Mouse (Mus musculus) neural tube, embryonic 12.5 days (tissue): ENCODE data around the gene Cetn2. TPM values are rescaled to one million over a fixed set of nuclear protein-coding genes. Genes with fewer than 3 reads are reported as not detected.

Source experiments
- ATAC-seq: fragments of 200-750 bp; cut with Nextera tagmentation; 2 replicates; pipeline ENCODE4 v1.8.0; 2017; ENCODE audit warnings: low read depth, mild to moderate bottlenecking, moderate TSS enrichment, moderate library complexity; ENCODE audit not compliant: low FRiP score
- H3K27ac ChIP-seq: fragments of 300-500 bp; sonication (generic); 2 replicates; pipeline ENCODE4 v1.5.1; 2016
- H3K27me3 ChIP-seq: fragments of 300-500 bp; sonication (generic); replicated peaks from 2 replicates; pipeline ENCODE4 v1.6.1; 2016; ENCODE audit warnings: mild to moderate bottlenecking
- H3K36me3 ChIP-seq: fragments of 300-500 bp; sonication (generic); 2 replicates; pipeline ENCODE4 v1.6.1; 2016; ENCODE audit warnings: mild to moderate bottlenecking
- H3K4me1 ChIP-seq: fragments of 300-500 bp; sonication (generic); 2 replicates; pipeline ENCODE4 v1.6.1; 2016
- H3K4me2 ChIP-seq: fragments of 300-500 bp; sonication (generic); replicated peaks from 2 replicates; pipeline ENCODE4 v1.6.1; 2016; ENCODE audit warnings: mild to moderate bottlenecking
- H3K4me3 ChIP-seq: fragments of 300-500 bp; sonication (generic); 2 replicates; pipeline ENCODE4 v1.5.1; 2016
- H3K9ac ChIP-seq: fragments of 300-500 bp; sonication (generic); 2 replicates; pipeline ENCODE4 v1.6.1; 2016; ENCODE audit warnings: mild to moderate bottlenecking
- H3K9me3 ChIP-seq: fragments of 300-500 bp; sonication (generic); 2 replicates; pipeline ENCODE4 v1.6.1; 2016; ENCODE audit warnings: mild to moderate bottlenecking
- WGBS: fragments of 180-500 bp; shearing (Covaris S2); methylation state at CpG from one replicate; pipeline ENCODE4 v1.1.7; 2016; 5-methylcytosine and 5-hydroxymethylcytosine counted together
- polyA plus RNA-seq: library from polyadenylated mRNA; unstranded; fragments of >200 nt; fragmentation: Nextera tagmentation; extraction: Ambion mirVana; gene quantifications from 2 replicates; pipeline ENCODE4 v1.2.1, GENCODE M21; 2016

Gene Cetn2
- polyA plus RNA-seq, result 84.6 and 94.1 TPM in 2 replicates

DNA sequence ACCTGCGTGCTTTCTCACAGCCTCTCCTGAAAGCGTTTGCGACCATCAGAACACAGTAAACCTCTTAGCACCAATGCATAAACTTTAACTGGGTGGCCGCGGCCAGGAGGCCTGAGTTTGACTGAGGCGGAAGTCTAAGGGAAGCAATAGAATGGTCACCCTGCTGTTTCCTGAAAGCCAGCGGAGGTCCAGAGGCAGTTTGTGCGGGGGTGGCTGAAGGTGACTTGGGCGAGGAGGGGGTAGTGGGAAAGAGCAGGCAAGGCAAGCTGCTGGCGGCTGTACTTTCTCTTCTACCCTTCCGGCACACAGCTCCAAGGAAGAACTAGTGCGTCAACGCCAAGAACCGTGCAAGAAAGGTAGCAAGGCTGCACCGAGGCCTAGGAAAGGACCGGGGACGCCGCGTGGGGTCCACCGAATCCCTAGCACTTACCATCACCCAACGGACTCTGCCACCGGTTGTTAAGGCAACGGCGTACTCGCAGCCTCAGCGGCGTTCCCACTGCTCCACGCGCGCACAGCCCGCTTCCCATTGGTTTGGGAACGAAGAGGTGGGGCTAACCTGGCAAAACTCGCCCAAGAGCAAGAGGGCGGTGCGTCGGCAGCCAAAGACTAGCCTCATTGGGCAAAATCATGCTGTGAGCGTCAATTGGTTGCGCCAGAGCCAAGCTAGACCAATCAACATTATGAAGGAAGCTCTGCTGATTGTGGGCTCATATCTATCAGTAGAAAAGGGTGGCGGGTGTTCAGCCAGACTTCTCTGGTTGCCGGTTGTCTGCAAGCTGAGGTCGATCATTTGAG, at the start of gene Cetn2, which contains the start of gene Nsdhl:
Cetn2 (minus strand) TSS at position 528 of the 798 bp plus-strand sequence.
Nsdhl (plus strand) TSS at position 674 of the 798 bp plus-strand sequence.
- 0 out of 2 replicates have a peak within 1 kb of the TSS, but pooled peaks have one; percentile 10 for H3K27ac ChIP-seq
- H3K4me1 ChIP-seq, result no peaks in the 10 kb centered on the region; the same call in 1 of the 2 replicates
- peak within 1 kb of the TSS; percentile 64 for H3K4me2 ChIP-seq
- H3K27me3 ChIP-seq, result no peaks in the 10 kb centered on the region
- peak; percentile 99 for ATAC-seq
- no peaks in the 10 kb centered on the region for H3K9me3 ChIP-seq
- peak within 1 kb of the TSS; percentile 46 for H3K4me3 ChIP-seq
- H3K36me3 ChIP-seq, result no peaks in the 10 kb centered on the region
- H3K9ac ChIP-seq, result peak within 1 kb of the TSS; percentile 47
- 21% methylated on average over 41 of the region's 41 CpGs for WGBS

DNA sequence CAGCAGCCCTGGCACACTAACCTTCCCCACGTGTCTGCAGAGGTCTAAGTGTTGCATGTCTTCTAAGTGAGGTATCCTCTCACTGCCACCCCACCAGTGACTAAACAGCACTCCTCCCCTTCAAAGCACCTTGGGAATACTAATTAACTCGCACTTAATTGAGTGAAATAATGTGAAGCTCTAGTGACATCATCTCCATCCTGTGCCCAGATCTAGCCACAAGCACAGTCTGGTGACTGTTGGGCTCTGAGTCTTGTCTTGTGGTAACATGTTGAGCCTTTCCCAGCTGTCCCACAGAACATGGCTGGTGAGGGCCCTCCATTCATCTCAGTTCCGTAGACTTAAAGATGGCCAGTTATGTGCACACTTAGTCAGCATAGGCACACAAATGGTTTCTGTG, 44.5 kb upstream of the Cetn2 start:
- no peak overlapping the region for H3K9ac ChIP-seq
- peaks cover 3% of the 10 kb centered on the region; the same call in 1 of the 2 replicates for H3K36me3 ChIP-seq
- no peak overlapping the region for H3K4me2 ChIP-seq
- no peak for ATAC-seq
- 79% methylated on average over 3 of the region's 3 CpGs for WGBS
- no peaks in the 10 kb centered on the region for H3K4me1 ChIP-seq
- H3K27me3 ChIP-seq, result no peaks in the 10 kb centered on the region
- no peak overlapping the region for H3K27ac ChIP-seq
- H3K4me3 ChIP-seq, result no peak overlapping the region
- H3K9me3 ChIP-seq, result no peaks in the 10 kb centered on the region

DNA sequence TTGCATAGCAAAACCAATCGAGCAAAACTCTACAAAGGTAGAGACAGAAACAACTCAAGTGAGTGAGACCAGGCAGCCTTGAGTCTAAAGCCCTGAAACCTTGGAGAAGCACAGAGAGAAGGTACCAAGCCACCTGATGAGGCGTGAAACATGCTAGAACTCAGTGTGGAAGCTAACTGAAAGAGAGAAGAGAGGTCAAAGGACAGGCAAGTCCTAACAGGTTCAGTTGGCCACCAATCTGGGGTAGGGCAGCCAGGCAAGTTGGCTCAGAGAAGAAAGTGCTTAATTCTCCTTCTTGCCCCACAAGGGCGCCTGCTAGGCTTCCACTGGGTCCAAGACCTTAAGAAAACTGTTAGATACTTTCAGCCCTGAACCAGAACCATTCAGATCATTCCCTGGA, 43.3 kb upstream of the Cetn2 start:
- 77% methylated on average over 3 of the region's 3 CpGs for WGBS
- Histone ChIP-seq H3K36me3 (peaks cover 12% of the 10 kb centered on the region; the same call in 1 of the 2 replicates), H3K4me1 (no peaks in the 10 kb centered on the region), H3K27me3 (no peaks in the 10 kb centered on the region), H3K9ac (no peak overlapping the region), H3K27ac (no peak overlapping the region), H3K4me2 (no peak overlapping the region), H3K4me3 (no peak overlapping the region), H3K9me3 (no peaks in the 10 kb centered on the region)
- no peak for ATAC-seq

DNA sequence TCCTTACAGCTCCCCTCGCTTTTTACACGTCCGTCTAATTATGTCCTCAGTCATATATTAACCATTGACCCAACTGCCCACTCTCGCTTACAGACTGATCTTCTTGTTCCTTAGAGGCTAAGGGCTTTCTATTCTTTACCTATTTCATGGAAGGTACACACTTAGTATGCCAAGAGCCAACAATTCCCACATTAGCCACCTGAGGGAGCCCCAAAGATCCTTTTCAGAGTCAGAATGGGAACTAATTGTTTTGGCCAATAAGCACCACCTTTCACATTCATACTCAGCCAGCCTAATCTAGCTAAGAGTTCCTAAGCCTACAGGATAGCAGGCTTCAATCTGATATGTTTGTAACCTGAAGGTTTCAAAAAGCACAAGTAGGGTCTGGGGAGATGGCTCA, 42.2 kb upstream of the Cetn2 start:
- Histone ChIP-seq H3K9me3 (no peaks in the 10 kb centered on the region), H3K27ac (no peak overlapping the region), H3K4me2 (no peak overlapping the region), H3K4me1 (no peaks in the 10 kb centered on the region), H3K27me3 (no peaks in the 10 kb centered on the region), H3K36me3 (peaks cover 12% of the 10 kb centered on the region; the same call in 1 of the 2 replicates), H3K4me3 (no peak overlapping the region), H3K9ac (no peak overlapping the region)
- WGBS, result 86% methylated on average over 4 of the region's 4 CpGs
- no peak for ATAC-seq

DNA sequence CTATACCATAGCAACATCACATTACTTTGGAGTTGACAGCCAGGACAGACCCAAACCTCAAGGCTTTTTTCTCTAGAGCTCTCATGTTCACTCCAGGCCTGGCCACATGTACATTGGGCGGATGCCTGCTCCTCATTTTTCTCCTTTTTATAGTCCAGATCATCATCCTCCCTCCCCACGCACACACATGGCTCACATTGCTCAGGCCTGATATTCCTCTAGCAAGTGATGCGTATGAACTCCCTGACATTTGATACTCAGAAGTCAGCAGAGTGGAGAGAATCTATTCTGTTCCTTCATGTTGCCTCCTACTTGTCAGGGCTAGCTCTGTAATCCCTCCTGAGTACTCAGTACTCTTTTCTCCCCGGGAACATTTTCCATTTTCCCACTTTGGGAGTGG, 38.3 kb upstream of the Cetn2 start:
- Histone ChIP-seq H3K36me3 (peaks cover 12% of the 10 kb centered on the region; the same call in 1 of the 2 replicates), H3K4me2 (no peak overlapping the region), H3K9ac (no peak overlapping the region), H3K27me3 (no peaks in the 10 kb centered on the region), H3K4me3 (no peak overlapping the region), H3K4me1 (no peaks in the 10 kb centered on the region), H3K27ac (no peak overlapping the region), H3K9me3 (no peaks in the 10 kb centered on the region)
- no peak for ATAC-seq
- WGBS, result 87% methylated on average over 4 of the region's 4 CpGs

DNA sequence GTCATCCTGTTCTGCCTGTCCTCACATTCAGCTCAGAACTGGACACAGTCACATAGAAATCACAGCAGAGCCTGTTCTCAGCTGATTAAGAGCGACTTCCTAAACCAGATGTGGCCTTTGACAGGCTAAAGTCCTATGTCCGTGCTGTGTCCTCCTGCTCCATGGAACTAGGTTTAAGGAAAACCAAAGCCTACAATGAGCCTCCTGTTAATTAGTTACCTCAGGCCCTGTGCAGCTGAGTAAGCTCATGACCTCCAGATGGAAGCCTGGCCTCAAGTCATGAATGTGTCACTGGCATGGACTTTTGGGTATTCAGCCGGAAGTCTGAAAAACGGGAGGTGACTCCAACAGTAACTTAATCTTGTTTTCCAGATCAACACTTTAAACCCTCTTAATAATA, 35.3 kb upstream of the Cetn2 start:
- H3K4me2 ChIP-seq, result no peak overlapping the region
- H3K4me3 ChIP-seq, result no peak overlapping the region

DNA sequence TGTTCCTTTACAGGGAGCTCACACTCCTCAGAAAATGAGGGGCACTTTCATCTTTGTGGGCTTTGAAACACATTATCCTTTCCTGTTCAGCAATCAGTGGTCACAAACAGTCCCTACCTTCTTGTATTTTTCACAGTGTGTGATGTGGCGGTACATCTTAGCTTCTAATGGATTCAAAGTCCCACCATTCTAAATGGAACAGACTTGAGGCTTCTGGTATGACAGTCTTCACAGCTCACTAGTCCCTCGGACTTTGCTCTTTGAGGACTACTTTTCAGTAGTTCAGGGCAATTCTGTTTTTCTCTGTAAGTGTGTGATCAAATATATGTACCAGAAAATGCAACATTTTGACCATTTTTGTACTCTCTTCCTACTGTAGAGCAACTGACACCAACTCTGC, 3.2 kb upstream of the Cetn2 start:
- Histone ChIP-seq H3K4me3 (no peak overlapping the region), H3K27ac (no peak overlapping the region), H3K36me3 (no peaks in the 10 kb centered on the region; the same call in 1 of the 2 replicates), H3K27me3 (no peaks in the 10 kb centered on the region), H3K9ac (no peak overlapping the region), H3K4me1 (no peaks in the 10 kb centered on the region; the same call in 1 of the 2 replicates), H3K4me2 (no peak overlapping the region), H3K9me3 (no peaks in the 10 kb centered on the region)
- no peak for ATAC-seq
- WGBS, result 82% methylated on average over 2 of the region's 2 CpGs

More for the DNA sequence above, 35.3 kb upstream of the Cetn2 start:
- 91% methylated on average over 4 of the region's 4 CpGs for WGBS
- Histone ChIP-seq H3K27ac (no peak overlapping the region), H3K9me3 (no peaks in the 10 kb centered on the region), H3K4me1 (no peaks in the 10 kb centered on the region), H3K9ac (no peak overlapping the region), H3K27me3 (no peaks in the 10 kb centered on the region), H3K36me3 (peaks cover 18% of the 10 kb centered on the region; the same call in 1 of the 2 replicates)
- ATAC-seq, result no peak

DNA sequence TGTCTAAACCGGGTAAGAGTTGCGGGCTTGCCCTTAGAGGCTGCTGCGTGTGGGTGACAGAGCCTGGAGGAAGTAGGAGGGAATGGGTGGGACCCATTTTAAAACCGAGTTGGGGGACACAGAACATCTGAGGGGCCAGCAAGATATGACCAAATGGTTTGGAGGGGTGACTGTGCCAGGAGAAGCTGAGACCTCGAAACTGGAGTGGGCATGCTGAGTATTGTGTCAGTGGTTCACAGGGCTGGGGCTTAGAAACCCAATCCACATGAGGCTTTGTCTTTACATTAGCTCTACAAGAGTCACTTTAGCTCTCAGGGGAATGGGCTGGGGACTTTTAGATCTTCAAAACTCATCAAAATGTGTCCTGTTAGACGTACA, 460 bp upstream of the Cetn2 start:
- ATAC-seq, result no peak; the same call in 1 of the 2 replicates
- Histone ChIP-seq H3K4me3 (peak overlapping the region; percentile 46), H3K27me3 (no peaks in the 10 kb centered on the region), H3K4me1 (no peaks in the 10 kb centered on the region; the same call in 1 of the 2 replicates), H3K4me2 (peak overlapping the region; percentile 64), H3K36me3 (no peaks in the 10 kb centered on the region), H3K9me3 (no peaks in the 10 kb centered on the region), H3K27ac (0 out of 2 replicates have a peak overlapping the region, but pooled peaks have one; percentile 10), H3K9ac (peak overlapping the region; percentile 47; the same call in 1 of the 2 replicates)
- WGBS, result 17% methylated on average over 6 of the region's 6 CpGs

DNA sequence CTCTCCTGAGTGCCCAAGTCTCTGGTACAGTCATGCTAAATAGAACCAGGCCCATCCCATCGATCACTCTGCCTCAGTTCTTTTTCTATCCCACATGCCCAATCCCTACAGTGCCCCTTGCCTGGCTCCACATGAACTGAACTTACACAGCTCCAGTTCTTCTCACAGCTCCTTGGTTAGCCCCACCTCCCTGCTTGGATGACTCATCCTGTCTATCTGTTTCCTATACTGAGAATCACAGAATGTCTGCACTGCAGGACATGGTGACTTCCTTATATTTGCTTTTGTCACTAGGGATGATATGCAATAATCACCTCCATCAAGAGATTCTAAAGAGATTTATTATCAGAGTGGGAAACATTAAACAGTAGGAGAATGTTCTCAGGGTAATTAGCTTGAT, 6.6 kb downstream of the Cetn2 start:
- Histone ChIP-seq H3K27me3 (no peaks in the 10 kb centered on the region), H3K9me3 (no peaks in the 10 kb centered on the region), H3K9ac (no peak overlapping the region), H3K27ac (no peak overlapping the region), H3K4me3 (no peak overlapping the region), H3K4me1 (no peaks in the 10 kb centered on the region), H3K4me2 (no peak overlapping the region), H3K36me3 (no peaks in the 10 kb centered on the region)
- 100% methylated on average over 1 of the region's 1 CpGs for WGBS
- ATAC-seq, result no peak

DNA sequence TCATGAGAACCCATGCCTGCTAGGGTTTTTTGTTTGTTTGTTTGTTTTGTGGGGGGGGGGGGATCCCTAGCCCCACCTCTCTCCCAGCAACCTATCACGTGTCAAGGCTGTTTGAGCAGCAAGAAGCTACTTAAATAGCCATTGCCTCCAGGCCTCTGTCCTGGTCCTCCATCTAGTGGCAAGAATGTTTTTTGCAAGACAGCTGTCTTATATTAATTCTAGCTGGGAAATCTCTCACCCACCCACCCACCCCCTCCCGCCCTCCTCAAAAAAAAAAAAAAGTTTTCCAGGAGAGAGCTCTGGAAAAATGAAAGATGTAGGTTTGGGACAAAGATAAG, 9.8 kb downstream of the Cetn2 start:
- Histone ChIP-seq H3K9ac (no peak overlapping the region), H3K36me3 (no peaks in the 10 kb centered on the region), H3K4me3 (no peak overlapping the region), H3K27me3 (no peaks in the 10 kb centered on the region), H3K4me2 (no peak overlapping the region), H3K9me3 (no peaks in the 10 kb centered on the region), H3K27ac (no peak overlapping the region), H3K4me1 (no peaks in the 10 kb centered on the region)
- ATAC-seq, result peak; percentile 81
- WGBS, result 15% methylated on average over 2 of the region's 2 CpGs

DNA sequence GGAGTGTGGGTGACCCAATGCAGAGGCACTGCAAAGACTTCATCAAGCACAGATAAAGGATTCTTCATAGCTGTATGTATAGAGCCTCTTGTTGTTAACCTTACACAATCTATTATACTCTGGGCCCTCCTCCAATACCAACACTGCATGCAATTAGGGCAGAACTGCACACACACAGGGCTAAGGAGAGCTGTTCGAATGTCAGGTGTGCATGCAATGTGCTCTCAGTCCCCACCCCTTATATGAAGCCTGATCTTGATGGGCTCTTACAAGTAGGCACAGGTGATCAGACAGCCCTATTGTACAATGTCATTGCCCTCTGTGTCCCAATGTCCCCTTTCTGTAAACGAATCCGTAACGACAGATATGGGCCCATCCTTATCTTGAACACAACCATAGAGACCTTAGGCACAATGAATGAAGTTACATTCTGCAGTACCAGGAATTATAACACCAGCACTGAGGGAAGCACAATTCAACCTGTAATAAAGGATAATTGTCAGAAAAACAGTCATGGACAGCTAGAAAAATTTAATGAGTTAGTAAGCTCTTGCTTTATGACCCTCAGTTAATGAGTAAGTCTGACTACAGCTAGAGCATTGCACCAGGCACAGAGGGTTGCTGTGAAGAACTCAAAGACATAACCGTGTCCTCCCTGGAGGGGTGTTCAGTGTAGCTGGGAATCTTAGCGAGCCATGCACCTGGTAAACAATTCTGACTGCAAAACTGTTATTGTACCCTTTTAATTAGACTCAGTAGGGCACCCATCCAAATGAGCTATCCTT, 10.4 kb downstream of the Cetn2 start:
- Histone ChIP-seq H3K36me3 (no peaks in the 10 kb centered on the region), H3K4me2 (no peak overlapping the region), H3K27me3 (no peaks in the 10 kb centered on the region), H3K27ac (no peak overlapping the region), H3K4me3 (no peak overlapping the region), H3K9ac (no peak overlapping the region), H3K9me3 (no peaks in the 10 kb centered on the region), H3K4me1 (no peaks in the 10 kb centered on the region)
- ATAC-seq, result peak; percentile 65; the same call in 1 of the 2 replicates
- 77% methylated on average over 6 of the region's 6 CpGs for WGBS

DNA sequence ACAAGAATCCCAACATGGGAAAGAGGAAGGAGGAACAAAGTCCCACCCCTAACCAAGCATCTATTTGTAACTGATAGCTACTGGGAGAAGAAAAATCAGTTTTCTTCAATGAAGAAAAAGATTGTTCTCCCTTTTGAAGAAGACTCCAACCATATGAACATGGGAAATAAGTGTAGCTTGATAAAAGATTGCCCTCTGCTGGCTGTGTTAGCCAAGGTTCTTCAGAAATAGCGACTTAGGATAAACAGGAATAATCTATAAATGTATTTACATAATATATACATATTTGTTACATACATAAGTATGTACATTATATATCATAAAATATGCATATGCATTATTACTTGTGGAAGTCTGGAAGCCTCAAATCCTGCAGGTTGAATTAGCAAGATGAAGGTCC, 15.7 kb downstream of the Cetn2 start:
- H3K27ac ChIP-seq, result no peak overlapping the region
- H3K9me3 ChIP-seq, result no peaks in the 10 kb centered on the region
- H3K27me3 ChIP-seq, result no peaks in the 10 kb centered on the region
- no peaks in the 10 kb centered on the region for H3K36me3 ChIP-seq
- H3K4me2 ChIP-seq, result no peak overlapping the region
- H3K9ac ChIP-seq, result no peak overlapping the region
- H3K4me1 ChIP-seq, result no peaks in the 10 kb centered on the region
- no peak overlapping the region for H3K4me3 ChIP-seq
- WGBS, result 31% methylated on average over 1 of the region's 1 CpGs
- ATAC-seq, result no peak
